Mouse (Mus musculus): ENCODE results near the gene Armcx6. TPM values are rescaled to one million over a fixed set of nuclear protein-coding genes. Genes with fewer than 3 reads are reported as not detected.
"Not testable (repeated sequence)": the region's sequence is repeated elsewhere in the genome, so short reads cannot be mapped to it uniquely, and the experiment has no call there.

The Armcx6 gene
- polyA plus RNA-seq, 1 experiment from 2014 or later, result 27.2 TPM

- H3K36me3 ChIP-seq, result no peaks in the 10 kb centered on the region
- H3K27ac ChIP-seq (replicated peaks), result no peak overlapping the region
- ATAC-seq (ENCODE audit: insufficient number of reproducible peaks, low FRiP score, low TSS enrichment, low read depth), result no peak
- H3K9ac ChIP-seq, result no peak overlapping the region
- H3K4me2 ChIP-seq (replicated peaks), result no peak overlapping the region
- H3K27me3 ChIP-seq, result peaks cover 10% of the 10 kb centered on the region; the same call in 1 of the 2 replicates
- no peaks in the 10 kb centered on the region for H3K9me3 ChIP-seq (replicated peaks)
- no peak overlapping the region for H3K4me3 ChIP-seq (replicated peaks)
- 100% methylated on average over 1 of the region's 1 CpGs for WGBS
- no peaks in the 10 kb centered on the region for H3K4me1 ChIP-seq
Measured at GRCm38 (mm10) chrX:134737796-134738195, 13.4 kb downstream of the Armcx6 start.

- 43% methylated on average over 4 of the region's 4 CpGs for WGBS
- no peak overlapping the region for H3K4me2 ChIP-seq (replicated peaks)
- H3K27ac ChIP-seq (replicated peaks), result no peak overlapping the region
- peaks cover 13% of the 10 kb centered on the region for H3K27me3 ChIP-seq
- H3K36me3 ChIP-seq, result no peaks in the 10 kb centered on the region
- no peak overlapping the region for H3K4me3 ChIP-seq (replicated peaks)
- no peaks in the 10 kb centered on the region for H3K9me3 ChIP-seq (replicated peaks)
- ATAC-seq (ENCODE audit: insufficient number of reproducible peaks, low FRiP score, low TSS enrichment, low read depth), result no peak
- H3K4me1 ChIP-seq, result no peaks in the 10 kb centered on the region
- H3K9ac ChIP-seq, result no peak overlapping the region
Measured at GRCm38 (mm10) chrX:134729778-134730177, 21.4 kb downstream of the Armcx6 start.

GRCm38 (mm10) chrX:134723762-134724161 is 27.5 kb downstream of the Armcx6 start:
- ATAC-seq (ENCODE audit: insufficient number of reproducible peaks, low FRiP score, low TSS enrichment, low read depth); H3K4me3 ChIP-seq (replicated peaks); H3K27me3 ChIP-seq; H3K36me3 ChIP-seq; H3K4me2 ChIP-seq (replicated peaks); H3K9ac ChIP-seq; H3K27ac ChIP-seq (replicated peaks); H3K4me1 ChIP-seq; H3K9me3 ChIP-seq (replicated peaks): not testable (repeated sequence)
- 38% methylated on average over 1 of the region's 2 CpGs for WGBS

- 0 out of 2 replicates have a peak overlapping the region, but pooled peaks have one; percentile 45 for H3K9ac ChIP-seq
- ATAC-seq (ENCODE audit: insufficient number of reproducible peaks, low FRiP score, low TSS enrichment, low read depth), result peak; percentile 88
- H3K36me3 ChIP-seq, result no peaks in the 10 kb centered on the region
- 0 out of 2 replicates have a peak, but pooled peaks cover 3% of the 10 kb centered on the region for H3K27me3 ChIP-seq
- peak overlapping the region; percentile 92 for H3K27ac ChIP-seq (replicated peaks)
- whole genome bisulfite sequencing, result 24% methylated on average over 14 of the region's 14 CpGs
- peak overlapping the region; percentile 42 for H3K4me2 ChIP-seq (replicated peaks)
- H3K4me1 ChIP-seq, result no peaks in the 10 kb centered on the region
- peak overlapping the region; percentile 52 for H3K4me3 ChIP-seq (replicated peaks)
- H3K9me3 ChIP-seq (replicated peaks), result no peaks in the 10 kb centered on the region
Measured at GRCm38 (mm10) chrX:134718524-134718923, 32.7 kb downstream of the Armcx6 start.

GRCm38 (mm10) chrX:134717752-134718308 is 33.4 kb downstream of the Armcx6 start, which contains the start of gene Armcx1:
Gene Armcx1, plus strand, starts transcription at chrX:134717963.
- H3K4me3 ChIP-seq (replicated peaks), result peak within 1 kb of the TSS; percentile 52
- ATAC-seq (ENCODE audit: insufficient number of reproducible peaks, low FRiP score, low TSS enrichment, low read depth), result peak; percentile 94
- no peaks in the 10 kb centered on the region for H3K4me1 ChIP-seq
- H3K9me3 ChIP-seq (replicated peaks), result no peaks in the 10 kb centered on the region
- WGBS, result 19% methylated on average over 16 of the region's 16 CpGs
- H3K27ac ChIP-seq (replicated peaks), result peak within 1 kb of the TSS; percentile 92
- peak within 1 kb of the TSS; percentile 45 for H3K9ac ChIP-seq
- H3K27me3 ChIP-seq, result 0 out of 2 replicates have a peak, but pooled peaks cover 3% of the 10 kb centered on the region
- H3K4me2 ChIP-seq (replicated peaks), result peak within 1 kb of the TSS; percentile 42
- H3K36me3 ChIP-seq, result no peaks in the 10 kb centered on the region

GRCm38 (mm10) chrX:134716863-134717262 is 34.4 kb downstream of the Armcx6 start:
- H3K9ac ChIP-seq, result no peak overlapping the region
- 0 out of 2 replicates have a peak, but pooled peaks cover 3% of the 10 kb centered on the region for H3K27me3 ChIP-seq
- H3K36me3 ChIP-seq, result no peaks in the 10 kb centered on the region
- H3K9me3 ChIP-seq (replicated peaks), result no peaks in the 10 kb centered on the region
- no peaks in the 10 kb centered on the region for H3K4me1 ChIP-seq
- no peak overlapping the region for H3K4me2 ChIP-seq (replicated peaks)
- no peak for ATAC-seq (ENCODE audit: insufficient number of reproducible peaks, low FRiP score, low TSS enrichment, low read depth)
- H3K27ac ChIP-seq (replicated peaks), result no peak overlapping the region
- 35% methylated on average over 3 of the region's 3 CpGs for WGBS
- no peak overlapping the region for H3K4me3 ChIP-seq (replicated peaks)

Small RNAs within 50 kb of the gene (microRNA-seq; reads per million reads assigned to microRNA genes)
- not detected for gene Mir7093 (ENCODE audit: borderline number of aligned reads)

Other genes with a start within 250 kb of the Armcx6 start
- gene Timm8a1, start 209.6 kb downstream of the Armcx6 start, polyA plus RNA-seq (2015; fragmentation: Nextera tagmentation; extraction: Ambion mirVana), result 60.5 and 64.9 TPM in 2 replicates
- gene Btk, start 167.8 kb downstream of the Armcx6 start, polyA plus RNA-seq (2015; fragmentation: Nextera tagmentation; extraction: Ambion mirVana), result 2.2 and 2.5 TPM in 2 replicates
- gene Rpl36a, start 165.8 kb downstream of the Armcx6 start, polyA plus RNA-seq (2015; fragmentation: Nextera tagmentation; extraction: Ambion mirVana), result 400 and 403 TPM in 2 replicates
- 4.3 and 5.6 TPM in 2 replicates for gene Gla, start 150.3 kb downstream of the Armcx6 start, polyA plus RNA-seq (2015; fragmentation: Nextera tagmentation; extraction: Ambion mirVana)
- gene Hnrnph2, start 150.2 kb downstream of the Armcx6 start, polyA plus RNA-seq (2015; fragmentation: Nextera tagmentation; extraction: Ambion mirVana), result 138 and 141 TPM in 2 replicates
- 4.5 and 5.1 TPM in 2 replicates for gene Armcx4, start 64.9 kb downstream of the Armcx6 start, polyA plus RNA-seq (2015; fragmentation: Nextera tagmentation; extraction: Ambion mirVana)
- gene Armcx1, start 33.5 kb downstream of the Armcx6 start, polyA plus RNA-seq (2015; fragmentation: Nextera tagmentation; extraction: Ambion mirVana), result 62.1 and 64.1 TPM in 2 replicates
- 86.9 and 96.8 TPM in 2 replicates for gene Armcx3, start 5.2 kb upstream of the Armcx6 start, polyA plus RNA-seq (2015; fragmentation: Nextera tagmentation; extraction: Ambion mirVana)
- gene Armcx2, start 57.8 kb upstream of the Armcx6 start, polyA plus RNA-seq (2015; fragmentation: Nextera tagmentation; extraction: Ambion mirVana), result 73.4 and 75.7 TPM in 2 replicates
- gene Nxf2, start 213.3 kb upstream of the Armcx6 start, polyA plus RNA-seq (2015; fragmentation: Nextera tagmentation; extraction: Ambion mirVana), result 0.62 and 0.84 TPM in 2 replicates

Data from embryonic facial prominence, embryonic 15.5 days (tissue).